Mouse (Mus musculus) hindbrain, embryonic 16.5 days (tissue): ENCODE data around the gene Prdm2. TPM values are rescaled to one million over a fixed set of nuclear protein-coding genes. Genes with fewer than 3 reads are reported as not detected.
A peak's percentile ranks its signal among the peaks of the same experiment; 100 is the strongest.

Source experiments
- ATAC-seq: fragments of 200-750 bp; cut with Nextera tagmentation; 2 replicates; pipeline ENCODE4 v1.8.0; 2017; ENCODE audit warnings: moderate TSS enrichment, moderate library complexity
- H3K27ac ChIP-seq: fragments of 300-500 bp; sonication (generic); 2 replicates; pipeline ENCODE4 v1.5.1; 2014; ENCODE audit warnings: low read depth, mild to moderate bottlenecking, control low read depth, low read length, moderate library complexity
- H3K27me3 ChIP-seq: fragments of 300-500 bp; sonication (generic); replicated peaks from 2 replicates; pipeline ENCODE4 v1.6.1; 2014; ENCODE audit warnings: low read length; ENCODE audit not compliant: control insufficient read depth, insufficient read depth
- H3K36me3 ChIP-seq: fragments of 300-500 bp; sonication (generic); 2 replicates; pipeline ENCODE4 v1.6.1; 2014; ENCODE audit warnings: mild to moderate bottlenecking, low read length, moderate library complexity, mixed read lengths; ENCODE audit not compliant: control insufficient read depth, insufficient read depth
- H3K4me1 ChIP-seq: fragments of 300-500 bp; sonication (generic); 2 replicates; pipeline ENCODE4 v1.6.1; 2014; ENCODE audit warnings: low read depth, low read length; ENCODE audit not compliant: control insufficient read depth, insufficient read depth
- H3K4me2 ChIP-seq: fragments of 300-500 bp; sonication (generic); 2 replicates; pipeline ENCODE4 v1.6.1; 2014; ENCODE audit warnings: mild to moderate bottlenecking, low read length, control low read depth, moderate library complexity
- H3K4me3 ChIP-seq: fragments of 300-500 bp; sonication (generic); 2 replicates; pipeline ENCODE4 v1.5.1; 2014; ENCODE audit warnings: mild to moderate bottlenecking, low read length, control low read depth, moderate library complexity
- H3K9ac ChIP-seq: fragments of 300-500 bp; sonication (generic); 2 replicates; pipeline ENCODE4 v1.6.1; 2014; ENCODE audit warnings: low read depth, mild to moderate bottlenecking, control low read depth, low read length, moderate library complexity
- H3K9me3 ChIP-seq: fragments of 300-500 bp; sonication (generic); 2 replicates; pipeline ENCODE4 v1.6.1; 2014; ENCODE audit warnings: mild to moderate bottlenecking, low read length, moderate library complexity; ENCODE audit not compliant: control insufficient read depth
- WGBS: fragments of 180-500 bp; shearing (Covaris S2); extraction: QIAGEN DNeasy Blood & Tissue Kit; methylation state at CpG from one replicate; pipeline ENCODE4 v1.1.7; 2014; 5-methylcytosine and 5-hydroxymethylcytosine counted together
- polyA plus RNA-seq: library from polyadenylated mRNA; unstranded; fragments of >200 nt; fragmentation: Nextera tagmentation; extraction: Ambion mirVana; gene quantifications from 2 replicates; pipeline ENCODE4 v1.2.1, GENCODE M21; 2015

Gene Prdm2
- polyA plus RNA-seq, 1 experiment from 2014 or later: 12.0 TPM

- Histone ChIP-seq H3K4me1 (no peaks in the 10 kb centered on the region; the same call in none of the 2 replicates), H3K9me3 (no peaks in the 10 kb centered on the region), H3K36me3 (peaks cover 3% of the 10 kb centered on the region), H3K9ac (no peak overlapping the region), H3K27me3 (no peaks in the 10 kb centered on the region), H3K4me3 (no peak overlapping the region), H3K27ac (no peak overlapping the region), H3K4me2 (no peak overlapping the region)
- no peak for ATAC-seq
- 90% methylated on average over 14 of the region's 14 CpGs for WGBS
Observed at GRCm38 (mm10) chr4:143126476-143126875, 86.3 kb downstream of the Prdm2 start.

GRCm38 (mm10) chr4:143125290-143125689 lies 87.5 kb downstream of the Prdm2 start:
- 83% methylated on average over 6 of the region's 6 CpGs for WGBS

GRCm38 (mm10) chr4:143123043-143123442 lies 89.8 kb downstream of the Prdm2 start:
- Histone ChIP-seq H3K36me3 (no peaks in the 10 kb centered on the region), H3K27ac (no peak overlapping the region), H3K4me2 (no peak overlapping the region), H3K9ac (no peak overlapping the region), H3K4me3 (no peak overlapping the region), H3K27me3 (no peaks in the 10 kb centered on the region), H3K9me3 (no peaks in the 10 kb centered on the region), H3K4me1 (peaks cover 15% of the 10 kb centered on the region)
- no peak for ATAC-seq
- WGBS: 88% methylated on average over 10 of the region's 10 CpGs

More at GRCm38 (mm10) chr4:143125290-143125689, 87.5 kb downstream of the Prdm2 start:
- H3K36me3 ChIP-seq: no peaks in the 10 kb centered on the region
- H3K27ac ChIP-seq: no peak overlapping the region
- H3K9me3 ChIP-seq: no peaks in the 10 kb centered on the region
- peak; percentile 28; the same call in 1 of the 2 replicates for ATAC-seq
- no peak overlapping the region for H3K4me2 ChIP-seq
- H3K4me3 ChIP-seq: no peak overlapping the region
- peaks cover 2% of the 10 kb centered on the region for H3K4me1 ChIP-seq
- H3K27me3 ChIP-seq: no peaks in the 10 kb centered on the region
- no peak overlapping the region for H3K9ac ChIP-seq

GRCm38 (mm10) chr4:143121174-143121573 lies 91.6 kb downstream of the Prdm2 start:
- H3K9ac ChIP-seq: no peak overlapping the region
- H3K4me3 ChIP-seq: no peak overlapping the region
- no peaks in the 10 kb centered on the region for H3K27me3 ChIP-seq
- WGBS: 83% methylated on average over 3 of the region's 3 CpGs
- H3K27ac ChIP-seq: no peak overlapping the region
- no peak for ATAC-seq
- H3K4me1 ChIP-seq: peaks cover 15% of the 10 kb centered on the region
- no peaks in the 10 kb centered on the region for H3K36me3 ChIP-seq
- no peak overlapping the region for H3K4me2 ChIP-seq
- no peaks in the 10 kb centered on the region for H3K9me3 ChIP-seq

- H3K4me1 ChIP-seq: peaks cover 15% of the 10 kb centered on the region
- ATAC-seq: no peak
- 75% methylated on average over 8 of the region's 8 CpGs for WGBS
Observed at GRCm38 (mm10) chr4:143120008-143120407, 92.8 kb downstream of the Prdm2 start.

GRCm38 (mm10) chr4:143118843-143119242 lies 94.0 kb downstream of the Prdm2 start:
- peaks cover 21% of the 10 kb centered on the region for H3K4me1 ChIP-seq
- H3K27me3 ChIP-seq: no peaks in the 10 kb centered on the region
- no peak for ATAC-seq
- H3K27ac ChIP-seq: no peak overlapping the region
- no peak overlapping the region for H3K4me2 ChIP-seq
- H3K36me3 ChIP-seq: no peaks in the 10 kb centered on the region
- WGBS: 58% methylated on average over 4 of the region's 4 CpGs
- no peaks in the 10 kb centered on the region for H3K9me3 ChIP-seq
- no peak overlapping the region for H3K4me3 ChIP-seq
- H3K9ac ChIP-seq: no peak overlapping the region

More at GRCm38 (mm10) chr4:143120008-143120407, 92.8 kb downstream of the Prdm2 start:
- no peak overlapping the region for H3K27ac ChIP-seq
- no peaks in the 10 kb centered on the region for H3K9me3 ChIP-seq
- no peaks in the 10 kb centered on the region for H3K36me3 ChIP-seq
- no peak overlapping the region for H3K9ac ChIP-seq
- no peak overlapping the region for H3K4me3 ChIP-seq
- no peak overlapping the region for H3K4me2 ChIP-seq
- no peaks in the 10 kb centered on the region for H3K27me3 ChIP-seq

GRCm38 (mm10) chr4:143115851-143116250 lies 96.9 kb downstream of the Prdm2 start:
- Histone ChIP-seq H3K9ac (no peak overlapping the region), H3K27ac (no peak overlapping the region), H3K9me3 (no peaks in the 10 kb centered on the region), H3K27me3 (no peaks in the 10 kb centered on the region), H3K4me1 (peaks cover 25% of the 10 kb centered on the region), H3K4me3 (no peak overlapping the region), H3K4me2 (no peak overlapping the region), H3K36me3 (peaks cover 3% of the 10 kb centered on the region)
- no peak for ATAC-seq
- WGBS: 87% methylated on average over 12 of the region's 12 CpGs

- Histone ChIP-seq H3K4me1 (peaks cover 19% of the 10 kb centered on the region), H3K4me2 (no peak overlapping the region), H3K27ac (no peak overlapping the region), H3K9me3 (no peaks in the 10 kb centered on the region), H3K4me3 (no peak overlapping the region), H3K36me3 (peaks cover 10% of the 10 kb centered on the region), H3K9ac (no peak overlapping the region), H3K27me3 (no peaks in the 10 kb centered on the region)
- 0 out of 2 replicates have a peak, but pooled peaks have one; percentile 24 for ATAC-seq
- WGBS: 68% methylated on average over 21 of the region's 21 CpGs
Observed at GRCm38 (mm10) chr4:143114232-143114979, 98.4 kb downstream of the Prdm2 start.

- WGBS: 36% methylated on average over 6 of the region's 6 CpGs
- peaks cover 10% of the 10 kb centered on the region; the same call in 1 of the 2 replicates for H3K4me1 ChIP-seq
- no peak overlapping the region for H3K27ac ChIP-seq
- ATAC-seq: no peak
- H3K9me3 ChIP-seq: no peaks in the 10 kb centered on the region
- H3K9ac ChIP-seq: no peak overlapping the region
- H3K27me3 ChIP-seq: no peaks in the 10 kb centered on the region
- no peak overlapping the region for H3K4me2 ChIP-seq
- H3K4me3 ChIP-seq: no peak overlapping the region
- peaks cover 10% of the 10 kb centered on the region for H3K36me3 ChIP-seq
Observed at GRCm38 (mm10) chr4:143112985-143113384, 99.8 kb downstream of the Prdm2 start.
